Mouse (Mus musculus): Measurements from ENCODE around the gene Eps8. TPM values are rescaled to one million over a fixed set of nuclear protein-coding genes. Genes with fewer than 3 reads are reported as not detected.
A peak's percentile ranks its signal among the peaks of the same experiment; 100 is the strongest.
"Not testable (repeated sequence)": the region's sequence is repeated elsewhere in the genome, so short reads cannot be mapped to it uniquely, and the experiment has no call there.

Eps8 gene
- polyA plus RNA-seq, 1 experiment from 2014 or later: 6.7 TPM

GRCm38 (mm10) chr6:137475695-137476094 lies 179.0 kb downstream of the Eps8 start:
- not testable (repeated sequence) for ATAC-seq; H3K4me2 ChIP-seq; H3K9me3 ChIP-seq (replicated peaks); H3K36me3 ChIP-seq (ENCODE audit: poor library complexity, severe bottlenecking); H3K9ac ChIP-seq; H3K4me3 ChIP-seq; H3K27ac ChIP-seq
- H3K27me3 ChIP-seq: peaks cover 25% of the 10 kb centered on the region
- peaks cover 14% of the 10 kb centered on the region for H3K4me1 ChIP-seq
- WGBS: 90% methylated on average over 5 of the region's 5 CpGs

GRCm38 (mm10) chr6:137473433-137473832 lies 181.2 kb downstream of the Eps8 start:
- Histone ChIP-seq H3K9ac (no peak overlapping the region), H3K4me2 (no peak overlapping the region), H3K27me3 (peaks cover 38% of the 10 kb centered on the region), H3K4me3 (no peak overlapping the region), H3K36me3 (ENCODE audit: poor library complexity, severe bottlenecking) (no peaks in the 10 kb centered on the region), H3K27ac (no peak overlapping the region), H3K4me1 (peaks cover 18% of the 10 kb centered on the region), H3K9me3 (replicated peaks) (peaks cover 11% of the 10 kb centered on the region)
- 86% methylated on average over 1 of the region's 1 CpGs for WGBS
- ATAC-seq: no peak

- Histone ChIP-seq H3K27ac (no peak overlapping the region), H3K9ac (no peak overlapping the region), H3K4me1 (peaks cover 18% of the 10 kb centered on the region), H3K9me3 (replicated peaks) (peaks cover 11% of the 10 kb centered on the region), H3K27me3 (peaks cover 51% of the 10 kb centered on the region), H3K4me3 (no peak overlapping the region), H3K36me3 (ENCODE audit: poor library complexity, severe bottlenecking) (no peaks in the 10 kb centered on the region), H3K4me2 (no peak overlapping the region)
- peak; percentile 7; the same call in 1 of the 2 replicates for ATAC-seq
- WGBS: 43% methylated on average over 9 of the region's 9 CpGs
Measured at GRCm38 (mm10) chr6:137472129-137472528, 182.5 kb downstream of the Eps8 start.

GRCm38 (mm10) chr6:137470901-137471598 lies 183.6 kb downstream of the Eps8 start:
- no peak overlapping the region for H3K9ac ChIP-seq
- H3K4me3 ChIP-seq: no peak overlapping the region
- peaks cover 56% of the 10 kb centered on the region for H3K27me3 ChIP-seq
- no peaks in the 10 kb centered on the region for H3K36me3 ChIP-seq (ENCODE audit: poor library complexity, severe bottlenecking)
- peak overlapping the region; percentile 42 for H3K27ac ChIP-seq
- peaks cover 5% of the 10 kb centered on the region; the same call in 1 of the 2 replicates for H3K9me3 ChIP-seq (replicated peaks)
- 14% methylated on average over 11 of the region's 11 CpGs for WGBS
- ATAC-seq: peak; percentile 86
- peaks cover 18% of the 10 kb centered on the region for H3K4me1 ChIP-seq
- no peak overlapping the region for H3K4me2 ChIP-seq

GRCm38 (mm10) chr6:137469541-137469940 lies 185.1 kb downstream of the Eps8 start:
- H3K9ac ChIP-seq: no peak overlapping the region
- 98% methylated on average over 4 of the region's 4 CpGs for WGBS
- peaks cover 55% of the 10 kb centered on the region for H3K27me3 ChIP-seq
- no peak for ATAC-seq
- H3K4me1 ChIP-seq: peaks cover 21% of the 10 kb centered on the region
- no peak overlapping the region for H3K4me2 ChIP-seq
- no peak overlapping the region for H3K27ac ChIP-seq
- H3K4me3 ChIP-seq: no peak overlapping the region
- H3K36me3 ChIP-seq (ENCODE audit: poor library complexity, severe bottlenecking): no peaks in the 10 kb centered on the region
- peaks cover 5% of the 10 kb centered on the region; the same call in 1 of the 2 replicates for H3K9me3 ChIP-seq (replicated peaks)

GRCm38 (mm10) chr6:137467696-137468095 lies 187.0 kb downstream of the Eps8 start:
- peaks cover 52% of the 10 kb centered on the region for H3K27me3 ChIP-seq
- H3K4me3 ChIP-seq: no peak overlapping the region
- no peak overlapping the region for H3K4me2 ChIP-seq
- ATAC-seq: no peak
- WGBS: 78% methylated on average over 3 of the region's 3 CpGs
- H3K9me3 ChIP-seq (replicated peaks): peaks cover 5% of the 10 kb centered on the region; the same call in 1 of the 2 replicates
- no peak overlapping the region for H3K27ac ChIP-seq
- H3K36me3 ChIP-seq (ENCODE audit: poor library complexity, severe bottlenecking): 0 out of 2 replicates have a peak, but pooled peaks cover 9% of the 10 kb centered on the region
- no peak overlapping the region for H3K9ac ChIP-seq
- peaks cover 21% of the 10 kb centered on the region for H3K4me1 ChIP-seq

GRCm38 (mm10) chr6:137466256-137466655 lies 188.4 kb downstream of the Eps8 start:
- H3K4me1 ChIP-seq: peaks cover 13% of the 10 kb centered on the region
- H3K36me3 ChIP-seq (ENCODE audit: poor library complexity, severe bottlenecking): 0 out of 2 replicates have a peak, but pooled peaks cover 9% of the 10 kb centered on the region
- WGBS: 94% methylated on average over 2 of the region's 2 CpGs
- H3K27ac ChIP-seq: no peak overlapping the region
- H3K9me3 ChIP-seq (replicated peaks): peaks cover 5% of the 10 kb centered on the region; the same call in 1 of the 2 replicates
- no peak overlapping the region for H3K4me3 ChIP-seq
- H3K27me3 ChIP-seq: peaks cover 55% of the 10 kb centered on the region
- no peak overlapping the region for H3K4me2 ChIP-seq
- H3K9ac ChIP-seq: no peak overlapping the region
- ATAC-seq: no peak

GRCm38 (mm10) chr6:137465253-137465652 lies 189.4 kb downstream of the Eps8 start:
- Histone ChIP-seq H3K27ac (no peak overlapping the region), H3K4me2 (no peak overlapping the region), H3K36me3 (ENCODE audit: poor library complexity, severe bottlenecking) (0 out of 2 replicates have a peak, but pooled peaks cover 9% of the 10 kb centered on the region), H3K9ac (no peak overlapping the region), H3K4me1 (peaks cover 3% of the 10 kb centered on the region; the same call in 1 of the 2 replicates), H3K4me3 (no peak overlapping the region), H3K9me3 (replicated peaks) (peaks cover 5% of the 10 kb centered on the region; the same call in 1 of the 2 replicates), H3K27me3 (peaks cover 60% of the 10 kb centered on the region)
- 23% methylated on average over 2 of the region's 2 CpGs for WGBS
- ATAC-seq: peak; percentile 68; the same call in 1 of the 2 replicates

- no peak overlapping the region for H3K4me3 ChIP-seq
- H3K9ac ChIP-seq: no peak overlapping the region
- peaks cover 3% of the 10 kb centered on the region; the same call in 1 of the 2 replicates for H3K4me1 ChIP-seq
- peaks cover 51% of the 10 kb centered on the region for H3K27me3 ChIP-seq
- ATAC-seq: no peak
- H3K4me2 ChIP-seq: no peak overlapping the region
- H3K36me3 ChIP-seq (ENCODE audit: poor library complexity, severe bottlenecking): 0 out of 2 replicates have a peak, but pooled peaks cover 9% of the 10 kb centered on the region
- no peak overlapping the region for H3K27ac ChIP-seq
- 92% methylated on average over 5 of the region's 5 CpGs for WGBS
- H3K9me3 ChIP-seq (replicated peaks): no peaks in the 10 kb centered on the region
Measured at GRCm38 (mm10) chr6:137463771-137464170, 190.9 kb downstream of the Eps8 start.

- Histone ChIP-seq H3K36me3 (ENCODE audit: poor library complexity, severe bottlenecking) (no peaks in the 10 kb centered on the region), H3K9ac (no peak overlapping the region), H3K4me1 (no peaks in the 10 kb centered on the region), H3K27ac (no peak overlapping the region), H3K9me3 (replicated peaks) (no peaks in the 10 kb centered on the region), H3K27me3 (peaks cover 12% of the 10 kb centered on the region), H3K4me3 (no peak overlapping the region), H3K4me2 (no peak overlapping the region)
- no peak for ATAC-seq
- 84% methylated on average over 7 of the region's 7 CpGs for WGBS
Measured at GRCm38 (mm10) chr6:137458136-137458535, 196.5 kb downstream of the Eps8 start.

GRCm38 (mm10) chr6:137457210-137457609 lies 197.5 kb downstream of the Eps8 start:
- peaks cover 9% of the 10 kb centered on the region; the same call in 1 of the 2 replicates for H3K27me3 ChIP-seq
- no peak overlapping the region for H3K4me2 ChIP-seq
- H3K27ac ChIP-seq: no peak overlapping the region
- WGBS: 57% methylated on average over 7 of the region's 7 CpGs
- H3K9me3 ChIP-seq (replicated peaks): no peaks in the 10 kb centered on the region
- no peaks in the 10 kb centered on the region for H3K4me1 ChIP-seq
- no peak overlapping the region for H3K4me3 ChIP-seq
- no peak for ATAC-seq
- no peak overlapping the region for H3K9ac ChIP-seq
- no peaks in the 10 kb centered on the region for H3K36me3 ChIP-seq (ENCODE audit: poor library complexity, severe bottlenecking)

GRCm38 (mm10) chr6:137456064-137456463 lies 198.6 kb downstream of the Eps8 start:
- Histone ChIP-seq H3K9me3 (replicated peaks) (no peaks in the 10 kb centered on the region), H3K27ac (no peak overlapping the region), H3K36me3 (ENCODE audit: poor library complexity, severe bottlenecking) (no peaks in the 10 kb centered on the region), H3K27me3 (peaks cover 6% of the 10 kb centered on the region; the same call in 1 of the 2 replicates), H3K4me1 (no peaks in the 10 kb centered on the region), H3K4me3 (no peak overlapping the region), H3K4me2 (no peak overlapping the region), H3K9ac (no peak overlapping the region)
- 0 out of 2 replicates have a peak, but pooled peaks have one; percentile 17 for ATAC-seq
- 75% methylated on average over 7 of the region's 7 CpGs for WGBS
